Mouse (Mus musculus): ENCODE measurements around the gene Rgl1.

GRCm38 (mm10) chr1:152793495-152794130, 27.5 kb upstream of the Rgl1 start:
- TF ChIP-seq CTCF (IDR thresholded peaks at IDR 0.05; ENCODE audit: low read depth, low read length) (no peak), POLR2A (IDR thresholded peaks at IDR 0.05; ENCODE audit: extremely low read depth, insufficient read depth, low read length) (no peak)

Measured in liver, adult 2 months (tissue).